Mouse (Mus musculus) CD4-positive helper T cell, adult 2 months (primary cell): ENCODE results near the gene Sult2a5.

Experiments used
- DNase-seq: peaks from one replicate; pipeline ENCODE4 v3.0.0-alpha.2; 2012; ENCODE audit warnings: low read depth, missing footprints, low spot score

Gene Sult2a5

DNA sequence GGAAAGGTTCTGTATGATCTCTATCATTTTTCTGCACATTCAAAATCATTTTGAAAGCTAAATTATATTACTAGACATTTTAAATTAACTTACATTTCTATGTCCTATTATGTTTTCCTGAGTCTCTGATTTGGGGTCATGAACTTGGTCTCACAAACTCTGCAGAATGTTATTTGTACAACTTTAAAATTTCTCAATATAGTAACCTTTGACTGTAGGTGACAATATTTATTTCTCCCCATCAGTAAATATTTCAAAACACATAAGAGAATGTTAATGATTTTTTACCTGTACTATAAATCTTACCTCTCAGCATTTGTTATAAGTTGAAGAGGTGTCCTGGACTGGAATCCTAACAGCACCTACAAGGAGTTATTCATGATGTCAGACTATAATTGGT is at the start of gene Sult2a5:
Sult2a5 (plus strand) TSS at position 301 of the 400 bp plus-strand sequence.
- DNase-seq, result no peak
